Mouse (Mus musculus): ENCODE data around the gene Lmntd2. TPM values are rescaled to one million over a fixed set of nuclear protein-coding genes. Genes with fewer than 3 reads are reported as not detected.

Lmntd2 gene
- polyA plus RNA-seq, 1 experiment from 2014 or later, result 1.5 TPM

DNA sequence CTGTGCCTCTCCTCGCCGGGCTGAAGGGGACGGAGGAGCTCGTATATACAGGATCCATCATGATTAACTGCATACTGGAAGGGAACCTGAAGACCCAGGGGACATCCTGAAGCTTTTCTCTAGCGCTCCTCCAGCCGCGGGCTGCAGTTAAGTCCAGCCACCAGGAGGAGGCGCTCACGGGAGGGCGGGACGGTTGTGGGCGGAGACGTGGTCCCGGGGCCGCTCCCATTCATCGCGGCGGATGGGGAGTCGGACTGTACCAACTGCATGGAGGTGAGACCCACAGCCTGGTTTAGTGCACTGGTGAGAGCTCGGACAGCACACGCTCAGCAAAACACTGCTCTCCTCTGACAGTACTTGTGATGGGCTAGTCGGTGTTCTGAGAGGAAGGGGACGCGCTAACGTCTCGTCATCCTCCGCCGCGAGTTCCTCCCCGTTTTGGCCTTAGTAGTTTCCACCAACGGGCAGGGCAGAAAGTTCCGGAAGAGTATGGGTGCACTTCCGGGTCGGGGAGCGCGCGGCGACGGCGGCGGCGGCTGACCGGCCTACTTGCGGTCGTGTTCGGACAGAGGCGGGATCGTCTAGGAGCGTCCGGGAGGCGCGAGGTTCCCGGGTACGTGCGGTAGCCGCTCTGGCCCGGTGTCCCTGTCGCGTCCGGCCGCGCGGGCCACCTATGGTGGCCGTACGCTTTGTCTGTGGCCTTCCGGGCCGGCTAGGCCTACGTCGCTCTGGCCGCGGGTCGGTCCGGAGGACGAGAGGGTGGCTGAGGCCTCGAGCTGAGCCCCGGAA, 14.6 kb upstream of the Lmntd2 start, which contains the start of gene Phrf1:
TSS of gene Phrf1 (plus strand) at position 506 of the 789 bp plus-strand sequence.
- Histone ChIP-seq H3K4me2 (ENCODE audit: low read depth, low read length) (peak within 1 kb of the TSS; percentile 92), H3K9me3 (ENCODE audit: control insufficient read depth, low read length) (no peaks in the 10 kb centered on the region), H3K4me3 (ENCODE audit: low read depth, low read length) (peak within 1 kb of the TSS; percentile 99), H3K36me3 (ENCODE audit: control insufficient read depth, insufficient read depth, low read length) (peaks cover 29% of the 10 kb centered on the region), H3K9ac (ENCODE audit: low read depth, low read length) (peak within 1 kb of the TSS; percentile 99), H3K4me1 (ENCODE audit: control insufficient read depth, insufficient read depth, low read length) (peaks cover 9% of the 10 kb centered on the region), H3K27me3 (replicated peaks; ENCODE audit: control insufficient read depth, insufficient read depth, low read length) (no peaks in the 10 kb centered on the region), H3K27ac (replicated peaks; ENCODE audit: low read depth, low read length) (peak within 1 kb of the TSS; percentile 94)
- peak; percentile 94 for ATAC-seq (ENCODE audit: low read depth)
- WGBS, result 1% methylated on average over 53 of the region's 76 CpGs
- peak; percentile 93 for DNase-seq (ENCODE audit: low spot score)

DNA sequence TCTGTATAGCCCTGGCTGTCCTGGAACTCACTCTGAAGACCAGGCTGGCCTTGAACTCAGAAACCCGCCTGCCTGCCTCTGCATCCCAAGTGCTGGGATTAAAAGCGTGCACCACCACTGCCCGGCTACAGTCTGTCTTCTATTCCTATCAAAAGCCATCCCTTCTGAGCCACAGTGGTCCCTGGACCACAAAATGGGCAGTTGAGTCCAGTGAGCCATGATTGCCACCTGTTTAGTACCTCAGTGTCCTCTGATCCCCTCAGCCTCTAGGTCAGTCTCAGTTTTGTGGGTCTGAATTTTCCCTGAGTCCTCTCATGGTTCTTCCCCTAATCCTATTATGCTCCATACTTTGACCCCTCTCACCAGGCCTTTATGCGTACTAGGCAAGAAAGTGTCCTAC, 13.9 kb upstream of the Lmntd2 start:
- Histone ChIP-seq H3K4me2 (ENCODE audit: low read depth, low read length) (peak overlapping the region; percentile 92), H3K27ac (replicated peaks; ENCODE audit: low read depth, low read length) (no peak overlapping the region), H3K4me1 (ENCODE audit: control insufficient read depth, insufficient read depth, low read length) (peaks cover 10% of the 10 kb centered on the region), H3K4me3 (ENCODE audit: low read depth, low read length) (peak overlapping the region; percentile 99; the same call in 1 of the 2 replicates), H3K9me3 (ENCODE audit: control insufficient read depth, low read length) (no peaks in the 10 kb centered on the region), H3K36me3 (ENCODE audit: control insufficient read depth, insufficient read depth, low read length) (peaks cover 22% of the 10 kb centered on the region), H3K27me3 (replicated peaks; ENCODE audit: control insufficient read depth, insufficient read depth, low read length) (no peaks in the 10 kb centered on the region), H3K9ac (ENCODE audit: low read depth, low read length) (peak overlapping the region; percentile 99; the same call in 1 of the 2 replicates)
- WGBS, result 76% methylated on average over 4 of the region's 4 CpGs
- DNase-seq (ENCODE audit: low spot score) (no peak), ATAC-seq (ENCODE audit: low read depth) (no peak)

DNA sequence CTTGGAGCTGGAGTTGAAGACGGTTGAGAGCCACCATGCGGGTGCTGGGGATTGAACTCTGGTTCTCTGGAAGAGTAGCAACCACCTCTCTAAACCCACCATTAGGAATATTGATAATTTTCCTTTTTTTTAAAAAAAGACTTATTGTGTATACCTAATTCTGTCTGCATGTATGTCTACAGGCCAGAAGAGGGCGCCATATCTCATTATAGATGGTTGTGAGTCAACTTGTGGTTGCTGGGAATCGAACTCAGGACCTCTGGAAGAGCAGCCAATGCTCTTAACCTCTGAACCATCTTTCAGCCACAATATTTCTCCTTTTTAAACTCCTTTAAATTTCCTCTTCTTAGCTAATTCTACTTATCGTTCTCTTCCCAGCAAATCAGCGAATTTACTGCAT, 12.7 kb upstream of the Lmntd2 start:
- no peak overlapping the region for H3K9ac ChIP-seq (ENCODE audit: low read depth, low read length)
- WGBS, result 80% methylated on average over 6 of the region's 6 CpGs
- no peak for ATAC-seq (ENCODE audit: low read depth)

DNA sequence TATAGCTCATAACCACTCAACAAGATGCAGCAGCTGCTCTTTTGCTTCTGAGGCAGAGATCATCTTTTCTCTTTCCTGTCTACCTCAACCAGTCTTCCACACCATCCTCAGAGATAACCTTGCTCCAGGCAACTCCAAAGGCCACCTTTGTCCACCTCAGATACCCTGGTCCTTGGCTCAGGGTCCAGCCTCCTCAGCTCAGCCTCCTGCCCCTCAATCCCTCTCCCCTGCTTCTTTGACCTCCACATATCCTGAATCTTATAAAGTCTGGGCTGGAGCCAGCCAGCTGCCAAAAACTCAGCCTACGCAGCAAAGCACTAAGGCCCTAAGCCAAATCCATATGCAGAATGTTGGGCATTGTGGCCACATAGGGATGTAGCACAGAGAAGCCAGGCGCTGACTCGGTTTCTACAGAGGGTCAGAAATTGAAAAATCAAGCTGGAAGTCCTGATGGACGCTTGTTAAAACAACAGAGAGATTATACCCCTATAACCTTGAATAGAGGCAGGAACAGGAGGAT, 8.9 kb upstream of the Lmntd2 start:
- peak overlapping the region; percentile 54; the same call in 1 of the 2 replicates for H3K9ac ChIP-seq (ENCODE audit: low read depth, low read length)
- peak overlapping the region; percentile 89; the same call in 1 of the 2 replicates for H3K4me2 ChIP-seq (ENCODE audit: low read depth, low read length)
- no peak overlapping the region for H3K4me3 ChIP-seq (ENCODE audit: low read depth, low read length)
- ATAC-seq (ENCODE audit: low read depth) (no peak), DNase-seq (ENCODE audit: low spot score) (no peak)
- WGBS, result 91% methylated on average over 4 of the region's 4 CpGs
- no peaks in the 10 kb centered on the region for H3K27me3 ChIP-seq (replicated peaks; ENCODE audit: control insufficient read depth, insufficient read depth, low read length)
- peak overlapping the region; percentile 88 for H3K27ac ChIP-seq (replicated peaks; ENCODE audit: low read depth, low read length)
- H3K9me3 ChIP-seq (ENCODE audit: control insufficient read depth, low read length), result no peaks in the 10 kb centered on the region
- H3K4me1 ChIP-seq (ENCODE audit: control insufficient read depth, insufficient read depth, low read length), result peaks cover 20% of the 10 kb centered on the region
- H3K36me3 ChIP-seq (ENCODE audit: control insufficient read depth, insufficient read depth, low read length), result peaks cover 10% of the 10 kb centered on the region; the same call in 1 of the 2 replicates

More for the DNA sequence above, 12.7 kb upstream of the Lmntd2 start:
- H3K9me3 ChIP-seq (ENCODE audit: control insufficient read depth, low read length), result no peaks in the 10 kb centered on the region
- no peak overlapping the region for H3K4me2 ChIP-seq (ENCODE audit: low read depth, low read length)
- no peaks in the 10 kb centered on the region for H3K27me3 ChIP-seq (replicated peaks; ENCODE audit: control insufficient read depth, insufficient read depth, low read length)
- peaks cover 19% of the 10 kb centered on the region for H3K4me1 ChIP-seq (ENCODE audit: control insufficient read depth, insufficient read depth, low read length)
- no peak overlapping the region for H3K4me3 ChIP-seq (ENCODE audit: low read depth, low read length)
- peaks cover 10% of the 10 kb centered on the region for H3K36me3 ChIP-seq (ENCODE audit: control insufficient read depth, insufficient read depth, low read length)
- DNase-seq (ENCODE audit: low spot score), result no peak
- no peak overlapping the region for H3K27ac ChIP-seq (replicated peaks; ENCODE audit: low read depth, low read length)

DNA sequence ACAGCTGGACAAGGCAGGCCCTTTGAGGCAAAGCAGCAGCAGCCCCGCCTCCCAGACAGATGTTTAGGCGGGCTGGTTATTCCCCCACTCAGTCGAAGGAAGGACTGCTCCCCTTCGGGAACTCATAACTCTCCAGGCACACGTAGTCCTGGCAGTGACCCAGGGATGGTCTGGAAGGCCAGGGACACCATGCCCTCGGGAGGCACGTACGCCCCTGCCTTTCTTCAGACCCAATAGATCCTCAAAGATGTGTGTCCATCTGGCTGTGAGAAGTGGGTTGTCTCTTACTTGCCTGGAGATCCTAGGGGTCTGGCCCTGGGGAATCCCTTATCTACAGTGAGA, 8.2 kb upstream of the Lmntd2 start:
- H3K4me3 ChIP-seq (ENCODE audit: low read depth, low read length), result peak overlapping the region; percentile 63
- no peaks in the 10 kb centered on the region for H3K27me3 ChIP-seq (replicated peaks; ENCODE audit: control insufficient read depth, insufficient read depth, low read length)
- no peak for ATAC-seq (ENCODE audit: low read depth)
- H3K9ac ChIP-seq (ENCODE audit: low read depth, low read length), result peak overlapping the region; percentile 54
- H3K9me3 ChIP-seq (ENCODE audit: control insufficient read depth, low read length), result no peaks in the 10 kb centered on the region
- peaks cover 20% of the 10 kb centered on the region for H3K4me1 ChIP-seq (ENCODE audit: control insufficient read depth, insufficient read depth, low read length)
- peak overlapping the region; percentile 89 for H3K4me2 ChIP-seq (ENCODE audit: low read depth, low read length)
- no peak for DNase-seq (ENCODE audit: low spot score)
- 8% methylated on average over 8 of the region's 8 CpGs for WGBS
- peaks cover 10% of the 10 kb centered on the region; the same call in 1 of the 2 replicates for H3K36me3 ChIP-seq (ENCODE audit: control insufficient read depth, insufficient read depth, low read length)
- H3K27ac ChIP-seq (replicated peaks; ENCODE audit: low read depth, low read length), result peak overlapping the region; percentile 88

DNA sequence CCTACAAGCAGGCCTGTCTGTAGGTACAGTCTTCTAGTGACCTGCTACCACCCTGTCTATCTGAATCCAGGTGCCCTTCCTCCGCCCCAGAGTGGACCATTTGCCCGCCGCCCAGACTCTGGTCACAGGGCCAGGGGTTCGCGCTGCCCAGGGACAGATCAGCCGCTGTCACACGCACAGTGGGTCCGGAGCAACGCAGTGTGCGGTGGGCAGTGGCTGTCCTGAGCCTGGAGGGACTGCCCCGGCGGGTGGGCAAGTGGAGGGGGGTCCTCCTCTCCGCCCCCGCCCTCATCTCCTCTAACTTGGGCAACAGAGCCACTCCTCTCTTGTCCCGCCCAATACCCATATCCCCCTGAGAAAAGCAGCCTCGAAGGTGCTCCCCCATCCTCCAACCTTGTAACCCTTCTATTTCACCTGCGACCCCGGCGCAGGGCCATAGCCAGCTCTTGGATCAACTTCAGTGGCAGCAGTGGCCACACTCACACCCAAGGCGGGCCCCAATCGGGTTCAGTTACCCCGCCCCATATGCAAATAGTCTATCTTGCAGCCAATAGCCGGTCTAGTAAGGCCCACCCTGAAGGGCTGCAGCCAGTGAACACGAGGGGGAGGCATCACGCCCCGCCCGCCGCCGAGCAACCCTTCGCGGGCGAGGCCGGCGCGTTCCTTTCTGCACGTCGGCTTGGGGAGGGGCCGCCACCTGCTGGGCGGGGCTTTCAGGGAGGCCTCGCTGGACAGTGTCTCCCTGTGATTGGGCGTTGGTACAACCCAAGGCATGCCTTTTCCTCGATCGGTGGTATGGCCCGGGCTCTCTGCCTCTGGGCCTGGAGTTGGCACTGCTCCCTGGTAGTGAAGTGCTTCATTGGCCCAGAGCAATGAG, 7.6 kb upstream of the Lmntd2 start:
- Histone ChIP-seq H3K36me3 (ENCODE audit: control insufficient read depth, insufficient read depth, low read length) (peaks cover 10% of the 10 kb centered on the region; the same call in 1 of the 2 replicates), H3K27me3 (replicated peaks; ENCODE audit: control insufficient read depth, insufficient read depth, low read length) (no peaks in the 10 kb centered on the region), H3K4me2 (ENCODE audit: low read depth, low read length) (peak overlapping the region; percentile 89), H3K4me3 (ENCODE audit: low read depth, low read length) (peak overlapping the region; percentile 63), H3K9ac (ENCODE audit: low read depth, low read length) (peak overlapping the region; percentile 78), H3K27ac (replicated peaks; ENCODE audit: low read depth, low read length) (peak overlapping the region; percentile 88), H3K9me3 (ENCODE audit: control insufficient read depth, low read length) (no peaks in the 10 kb centered on the region), H3K4me1 (ENCODE audit: control insufficient read depth, insufficient read depth, low read length) (peaks cover 20% of the 10 kb centered on the region)
- DNase-seq (ENCODE audit: low spot score) (peak; percentile 99), ATAC-seq (ENCODE audit: low read depth) (peak; percentile 97)
- WGBS, result 3% methylated on average over 38 of the region's 44 CpGs

DNA sequence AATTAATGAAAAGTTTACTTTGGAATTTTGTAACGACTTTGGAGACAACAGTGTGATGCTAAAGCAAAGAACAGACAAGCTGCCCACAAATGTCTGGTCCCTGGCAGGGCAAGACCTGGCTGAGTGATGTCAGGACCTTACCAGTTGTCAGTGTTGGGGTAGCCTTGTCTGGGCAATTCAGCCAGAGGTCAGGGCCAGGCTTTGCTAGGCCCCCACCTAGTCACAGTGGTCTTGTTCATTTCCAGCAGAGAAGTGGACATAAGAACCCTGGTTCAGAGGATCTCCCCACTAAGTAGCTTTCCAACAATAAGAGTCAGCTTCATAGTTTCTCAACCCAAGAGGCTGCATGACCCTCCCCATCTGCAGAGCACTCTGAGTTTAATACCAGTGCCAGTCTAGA, 6.5 kb upstream of the Lmntd2 start:
- WGBS, result 83% methylated on average over 1 of the region's 1 CpGs
- Histone ChIP-seq H3K4me1 (ENCODE audit: control insufficient read depth, insufficient read depth, low read length) (peaks cover 23% of the 10 kb centered on the region), H3K27ac (replicated peaks; ENCODE audit: low read depth, low read length) (no peak overlapping the region), H3K9me3 (ENCODE audit: control insufficient read depth, low read length) (no peaks in the 10 kb centered on the region), H3K9ac (ENCODE audit: low read depth, low read length) (peak overlapping the region; percentile 78; the same call in 1 of the 2 replicates), H3K36me3 (ENCODE audit: control insufficient read depth, insufficient read depth, low read length) (peaks cover 10% of the 10 kb centered on the region; the same call in 1 of the 2 replicates), H3K27me3 (replicated peaks; ENCODE audit: control insufficient read depth, insufficient read depth, low read length) (no peaks in the 10 kb centered on the region), H3K4me2 (ENCODE audit: low read depth, low read length) (peak overlapping the region; percentile 89), H3K4me3 (ENCODE audit: low read depth, low read length) (peak overlapping the region; percentile 63; the same call in 1 of the 2 replicates)
- no peak for ATAC-seq (ENCODE audit: low read depth)
- no peak for DNase-seq (ENCODE audit: low spot score)

DNA sequence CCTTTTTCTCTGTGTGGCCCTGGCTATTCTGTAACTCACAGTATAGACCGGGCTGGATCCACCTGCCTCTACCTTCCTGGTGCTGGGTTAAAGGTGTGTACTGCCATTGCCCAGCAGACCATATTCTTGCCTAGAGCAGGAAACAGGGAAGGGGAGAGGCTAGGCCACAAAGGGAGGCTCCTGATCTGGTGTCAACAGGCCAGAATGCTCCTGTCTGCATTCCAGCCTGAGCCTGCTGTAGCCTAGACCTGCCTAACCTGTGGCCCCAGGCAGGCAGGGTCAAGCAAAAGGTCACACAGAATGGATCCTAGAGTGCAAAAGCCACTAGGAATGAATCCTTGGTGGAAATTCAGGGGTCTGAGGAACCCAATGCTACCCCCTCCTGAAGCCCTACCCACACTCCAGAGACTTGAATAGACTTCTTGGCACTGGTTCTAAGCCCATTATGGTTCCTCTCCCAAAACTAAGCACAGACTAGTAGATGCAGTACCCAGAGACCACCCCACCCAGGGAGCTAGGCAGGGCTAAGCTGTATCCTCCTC, 5.7 kb upstream of the Lmntd2 start:
- Histone ChIP-seq H3K4me3 (ENCODE audit: low read depth, low read length) (no peak overlapping the region), H3K4me1 (ENCODE audit: control insufficient read depth, insufficient read depth, low read length) (peaks cover 23% of the 10 kb centered on the region), H3K9ac (ENCODE audit: low read depth, low read length) (no peak overlapping the region), H3K36me3 (ENCODE audit: control insufficient read depth, insufficient read depth, low read length) (peaks cover 10% of the 10 kb centered on the region; the same call in 1 of the 2 replicates), H3K27ac (replicated peaks; ENCODE audit: low read depth, low read length) (no peak overlapping the region), H3K27me3 (replicated peaks; ENCODE audit: control insufficient read depth, insufficient read depth, low read length) (no peaks in the 10 kb centered on the region), H3K4me2 (ENCODE audit: low read depth, low read length) (no peak overlapping the region), H3K9me3 (ENCODE audit: control insufficient read depth, low read length) (no peaks in the 10 kb centered on the region)
- ATAC-seq (ENCODE audit: low read depth) (no peak), DNase-seq (ENCODE audit: low spot score) (no peak)
- 95% methylated on average over 1 of the region's 1 CpGs for WGBS

Measured in embryonic facial prominence, embryonic 14.5 days (tissue).